Mouse (Mus musculus): Measurements from ENCODE around the gene Parp16. TPM values are rescaled to one million over a fixed set of nuclear protein-coding genes. Genes with fewer than 3 reads are reported as not detected.
A peak's percentile ranks its signal among the peaks of the same experiment; 100 is the strongest.

The Parp16 gene
- total and polyA plus RNA-seq, 3 experiments = 0.44 to 1.7 (median 0.81) TPM

GRCm38 (mm10) chr9:65195621-65195981 lies 448 bp downstream of the Parp16 start:
- peak overlapping the region; percentile 10; the same call in 1 of the 2 replicates for H3K9ac ChIP-seq (ENCODE audit: insufficient read depth, low read depth)
- TF ChIP-seq SIN3A (IDR thresholded peaks at IDR 0.05; ENCODE audit: low read length) (no peak), BHLHE40 (IDR thresholded peaks at IDR 0.05; ENCODE audit: low read depth, low read length) (peak; percentile 44; the same call in 1 of the 2 replicates), ELF1 (IDR thresholded peaks at IDR 0.05; ENCODE audit: low read depth, low read length) (no peak), TBP (conservative IDR thresholded peaks at IDR 0.05; ENCODE audit: low read depth, low read length) (no peak), ZKSCAN1 (IDR thresholded peaks at IDR 0.05; ENCODE audit: borderline replicate concordance, low read depth, low read length) (no peak), IRF4 (IDR thresholded peaks at IDR 0.05; ENCODE audit: low read depth, low read length) (no peak), MAFK (IDR thresholded peaks at IDR 0.05; ENCODE audit: insufficient replicate concordance, low read length) (no peak), MEF2A (IDR thresholded peaks at IDR 0.05; ENCODE audit: borderline replicate concordance, low read depth, low read length) (peak; percentile 29; the same call in 1 of the 2 replicates)
- H3K36me3 ChIP-seq (replicated peaks in 1 of 2; ENCODE audit: control insufficient read depth in 1 of 2, insufficient read depth in 1 of 2, low read length in 1 of 2) = no peaks in the 10 kb centered on the region
- in situ Hi-C loops (cut with MboI; ENCODE audit: low pct_ligation_motif_present, low pct_unique_long_range_greater_than_20kb, low sequenced_read_pairs) = no loop called here
- peak overlapping the region in 1 of 3 experiments; percentile 9 for H3K4me3 ChIP-seq (replicated peaks in 1 of 3; ENCODE audit: low read depth in 2 of 3, low read length in 2 of 3, poor library complexity in 1 of 3)
- no peaks in the 10 kb centered on the region for H3K9me3 ChIP-seq (replicated peaks; ENCODE audit: low read length)
- H3K79me2 ChIP-seq (replicated peaks; ENCODE audit: control insufficient read depth, extremely low read depth, insufficient read depth, poor library complexity, severe bottlenecking) = no peaks in the 10 kb centered on the region
- 0 out of 2 replicates have a peak overlapping the region, but pooled peaks have one; percentile 6 for H3K4me2 ChIP-seq (ENCODE audit: insufficient read depth, low read depth, poor library complexity, severe bottlenecking)
- peak overlapping the region; percentile 43 for H3K27ac ChIP-seq (ENCODE audit: insufficient read depth, low read depth)
- H3K27me3 ChIP-seq (replicated peaks) = peaks cover 2% of the 10 kb centered on the region
- dilution Hi-C loops (cut with MboI; ENCODE audit: extremely low pct_ligation_motif_present, extremely low pct_unique_long_range_greater_than_20kb, low sequenced_read_pairs) = no loop called here
- peaks cover 13 to 39% of the 10 kb centered on the region in 2 experiments for H3K4me1 ChIP-seq (ENCODE audit: control insufficient read depth in 1 of 2, insufficient read depth in 2 of 2)
- DNase-seq (ENCODE audit: extremely low read depth) = no peak

GRCm38 (mm10) chr9:65195982-65196737 lies 1.0 kb downstream of the Parp16 start:
- Histone ChIP-seq H3K27me3 (replicated peaks) (peaks cover 2% of the 10 kb centered on the region), H3K4me3 (replicated peaks in 1 of 3; ENCODE audit: low read depth in 2 of 3, low read length in 2 of 3, poor library complexity in 1 of 3) (no peak overlapping the region), H3K4me2 (ENCODE audit: insufficient read depth, low read depth, poor library complexity, severe bottlenecking) (0 out of 2 replicates have a peak overlapping the region, but pooled peaks have one; percentile 6), H3K79me2 (replicated peaks; ENCODE audit: control insufficient read depth, extremely low read depth, insufficient read depth, poor library complexity, severe bottlenecking) (no peaks in the 10 kb centered on the region), H3K36me3 (replicated peaks in 1 of 2; ENCODE audit: control insufficient read depth in 1 of 2, insufficient read depth in 1 of 2, low read length in 1 of 2) (no peaks in the 10 kb centered on the region), H3K27ac (ENCODE audit: insufficient read depth, low read depth) (peak overlapping the region; percentile 43), H3K9me3 (replicated peaks; ENCODE audit: low read length) (no peaks in the 10 kb centered on the region), H3K9ac (ENCODE audit: insufficient read depth, low read depth) (peak overlapping the region; percentile 10; the same call in 1 of the 2 replicates), H3K4me1 (ENCODE audit: control insufficient read depth in 1 of 2, insufficient read depth in 2 of 2) (peaks cover 13 to 41% of the 10 kb centered on the region in 2 experiments)
- in situ Hi-C loops (cut with MboI; ENCODE audit: low pct_ligation_motif_present, low pct_unique_long_range_greater_than_20kb, low sequenced_read_pairs) (no loop called here), dilution Hi-C loops (cut with MboI; ENCODE audit: extremely low pct_ligation_motif_present, extremely low pct_unique_long_range_greater_than_20kb, low sequenced_read_pairs) (no loop called here)
- peak; percentile 96 for DNase-seq (ENCODE audit: extremely low read depth)
- TF ChIP-seq RAD21 (IDR thresholded peaks at IDR 0.05; ENCODE audit: low read depth, low read length) = no peak
- peak; percentile 56; the same call in 1 of the 2 replicates for TF ChIP-seq NRF1 (IDR thresholded peaks at IDR 0.05; ENCODE audit: low read depth, low read length)
- TF ChIP-seq GABPA (IDR thresholded peaks at IDR 0.05; ENCODE audit: insufficient replicate concordance, low read depth, low read length) = no peak
- no peak for TF ChIP-seq BHLHE40 (IDR thresholded peaks at IDR 0.05; ENCODE audit: low read depth, low read length)
- peak; percentile 98 for TF ChIP-seq RCOR1 (conservative IDR thresholded peaks at IDR 0.05; ENCODE audit: low read depth, low read length)
- TF ChIP-seq ZNF384 (IDR thresholded peaks at IDR 0.05; ENCODE audit: low read depth, low read length) = peak; percentile 71
- peak; percentile 17 for TF ChIP-seq JUND (conservative IDR thresholded peaks at IDR 0.05; ENCODE audit: low read depth, low read length)
- TF ChIP-seq TBP (conservative IDR thresholded peaks at IDR 0.05; ENCODE audit: low read depth, low read length) = peak; percentile 99; the same call in 1 of the 2 replicates
- no peak for TF ChIP-seq USF1 (IDR thresholded peaks at IDR 0.05; ENCODE audit: low read depth, low read length)
- TF ChIP-seq TCF12 (IDR thresholded peaks at IDR 0.05; ENCODE audit: low read depth, low read length) = peak; percentile 96
- no peak for TF ChIP-seq JUN (IDR thresholded peaks at IDR 0.05; ENCODE audit: insufficient read depth, low read depth, low read length)
- no peak; the same call in 1 of the 2 replicates for TF ChIP-seq MAX (IDR thresholded peaks at IDR 0.05; ENCODE audit: low read length)
- no peak for TF ChIP-seq CTCF (conservative IDR thresholded peaks at IDR 0.05 in 1 of 2, IDR thresholded peaks at IDR 0.05 in 1 of 2; ENCODE audit: low read depth in 2 of 2, low read length in 2 of 2)
- peak; percentile 99 for TF ChIP-seq ETS1 (conservative IDR thresholded peaks at IDR 0.05; ENCODE audit: low read depth, low read length)
- TF ChIP-seq MAFK (IDR thresholded peaks at IDR 0.05; ENCODE audit: insufficient replicate concordance, low read length) = peak; percentile 72
- TF ChIP-seq MYC (IDR thresholded peaks at IDR 0.05; ENCODE audit: low read depth, low read length) = peak; percentile 69; the same call in 1 of the 2 replicates
- no peak; the same call in 1 of the 2 replicates for TF ChIP-seq ELF1 (IDR thresholded peaks at IDR 0.05; ENCODE audit: low read depth, low read length)
- peak; percentile 98 for TF ChIP-seq NELFE (IDR thresholded peaks at IDR 0.05; ENCODE audit: low read depth, low read length)
- TF ChIP-seq CHD1 (IDR thresholded peaks at IDR 0.05; ENCODE audit: low read depth, low read length) = no peak
- TF ChIP-seq SIN3A (IDR thresholded peaks at IDR 0.05; ENCODE audit: low read length) = peak; percentile 92
- TF ChIP-seq E2F4 (IDR thresholded peaks at IDR 0.05; ENCODE audit: insufficient replicate concordance, low read depth, low read length) = peak; percentile 86; the same call in 1 of the 2 replicates
- TF ChIP-seq HCFC1 (IDR thresholded peaks at IDR 0.05; ENCODE audit: low read depth, low read length) = peak; percentile 76
- no peak for TF ChIP-seq USF2 (conservative IDR thresholded peaks at IDR 0.05; ENCODE audit: low read depth, low read length)
- TF ChIP-seq IRF4 (IDR thresholded peaks at IDR 0.05; ENCODE audit: low read depth, low read length) = peak; percentile 51; the same call in 1 of the 2 replicates
- TF ChIP-seq ZKSCAN1 (IDR thresholded peaks at IDR 0.05; ENCODE audit: borderline replicate concordance, low read depth, low read length) = no peak
- TF ChIP-seq EP300 (IDR thresholded peaks at IDR 0.05; ENCODE audit: low read length) = peak; percentile 44
- peak; percentile 99 for TF ChIP-seq POLR2A (IDR thresholded peaks at IDR 0.05; ENCODE audit: low read depth, low read length)
- TF ChIP-seq SMC3 (IDR thresholded peaks at IDR 0.05; ENCODE audit: low read depth, low read length) = no peak
